Mouse (Mus musculus) forebrain, embryonic 10.5 days (tissue): ENCODE measurements around the gene Dus3l. TPM values are rescaled to one million over a fixed set of nuclear protein-coding genes. Genes with fewer than 3 reads are reported as not detected.

Experiments
- DNase-seq: peaks from one replicate; pipeline ENCODE4 v3.0.0-alpha.2; 2017; ENCODE audit warnings: low spot score; ENCODE audit errors: extremely low spot score
- H3K27ac ChIP-seq: fragments of 300-500 bp; sonication (generic); 2 replicates; pipeline ENCODE4 v1.5.1; 2016; ENCODE audit warnings: mild to moderate bottlenecking
- H3K27me3 ChIP-seq: fragments of 300-500 bp; sonication (generic); 2 replicates; pipeline ENCODE4 v1.6.1; 2016; ENCODE audit warnings: mild to moderate bottlenecking; ENCODE audit not compliant: poor library complexity, severe bottlenecking
- H3K36me3 ChIP-seq: fragments of 300-500 bp; sonication (generic); replicated peaks from 2 replicates; pipeline ENCODE4 v1.6.1; 2016; ENCODE audit warnings: mild to moderate bottlenecking, moderate library complexity
- H3K4me1 ChIP-seq: fragments of 300-500 bp; sonication (generic); 2 replicates; pipeline ENCODE4 v1.6.1; 2016
- H3K4me3 ChIP-seq: fragments of 300-500 bp; sonication (generic); 2 replicates; pipeline ENCODE4 v1.5.1; 2016; ENCODE audit warnings: mild to moderate bottlenecking, moderate library complexity
- H3K9me3 ChIP-seq: fragments of 300-500 bp; sonication (generic); 2 replicates; pipeline ENCODE4 v1.6.1; 2016; ENCODE audit warnings: mild to moderate bottlenecking, moderate library complexity
- WGBS: fragments of 180-500 bp; shearing (Covaris S2); methylation state at CpG from one replicate; pipeline ENCODE4 v1.1.7; 2016; 5-methylcytosine and 5-hydroxymethylcytosine counted together
- polyA plus RNA-seq: library from polyadenylated mRNA; unstranded; fragments of >200 nt; fragmentation: Nextera tagmentation; extraction: Ambion mirVana; gene quantifications from 2 replicates; pipeline ENCODE4 v1.2.1, GENCODE M21; 2016

Gene Dus3l
- polyA plus RNA-seq, 1 experiment from 2014 or later = 46.2 TPM

DNA sequence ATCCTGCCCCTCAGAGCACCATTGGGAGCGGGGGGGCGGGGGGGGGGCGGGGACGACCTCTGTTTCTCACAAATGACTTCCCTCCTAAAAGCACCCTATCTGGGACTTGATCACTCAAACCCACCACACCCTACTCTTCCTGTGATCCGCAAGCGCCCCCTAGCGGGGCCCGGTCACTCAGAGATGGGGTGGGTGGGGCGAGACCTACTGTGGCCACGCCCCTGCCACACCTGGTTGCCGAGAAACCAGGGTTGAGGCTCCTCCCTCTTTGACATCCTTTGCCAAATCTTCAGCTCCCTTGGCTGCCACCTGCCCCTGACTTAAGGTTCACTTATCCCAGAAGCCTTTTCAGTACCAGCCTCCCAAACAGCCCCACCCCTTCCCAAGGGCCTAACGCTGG, 6.4 kb upstream of the Dus3l start:
- peak; percentile 56 for DNase-seq
- Histone ChIP-seq H3K4me1 (peaks cover 64% of the 10 kb centered on the region), H3K27ac (0 out of 2 replicates have a peak overlapping the region, but pooled peaks have one; percentile 80), H3K36me3 (no peaks in the 10 kb centered on the region), H3K9me3 (no peaks in the 10 kb centered on the region), H3K27me3 (peaks cover 85% of the 10 kb centered on the region), H3K4me3 (peak overlapping the region; percentile 62)
- 2% methylated on average over 12 of the region's 12 CpGs for WGBS

DNA sequence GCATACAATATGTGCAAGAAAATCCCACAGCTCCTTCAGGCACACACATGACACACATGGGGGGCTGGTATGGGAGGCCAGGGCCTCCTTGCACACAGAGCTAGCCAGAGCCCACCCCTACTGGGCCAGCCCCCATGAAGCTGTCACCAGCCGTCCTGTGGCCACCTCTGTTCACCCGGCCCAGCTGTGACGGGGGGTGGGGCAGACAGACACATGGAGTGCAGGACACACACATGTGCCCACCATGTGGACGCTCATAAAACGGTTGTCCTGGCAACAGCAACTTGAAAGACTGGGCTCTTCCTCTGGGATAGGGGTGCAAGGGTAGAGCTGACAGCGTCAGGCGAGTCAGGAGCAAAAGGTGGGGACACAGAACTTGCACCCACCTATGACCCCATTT, 5.3 kb upstream of the Dus3l start:
- Histone ChIP-seq H3K27me3 (peaks cover 74% of the 10 kb centered on the region), H3K9me3 (no peaks in the 10 kb centered on the region), H3K4me1 (peaks cover 58% of the 10 kb centered on the region), H3K4me3 (no peak overlapping the region), H3K27ac (no peak overlapping the region), H3K36me3 (no peaks in the 10 kb centered on the region)
- no peak for DNase-seq
- WGBS = 68% methylated on average over 7 of the region's 7 CpGs

GRCm38 (mm10) chr17:56761077-56761476, 3.5 kb upstream of the Dus3l start:
- no peak for DNase-seq
- WGBS = 78% methylated on average over 3 of the region's 3 CpGs
- Histone ChIP-seq H3K9me3 (no peaks in the 10 kb centered on the region), H3K36me3 (no peaks in the 10 kb centered on the region), H3K4me3 (peak overlapping the region; percentile 53; the same call in 1 of the 2 replicates), H3K4me1 (peaks cover 62% of the 10 kb centered on the region), H3K27ac (peak overlapping the region; percentile 89; the same call in 1 of the 2 replicates), H3K27me3 (peaks cover 56% of the 10 kb centered on the region)

DNA sequence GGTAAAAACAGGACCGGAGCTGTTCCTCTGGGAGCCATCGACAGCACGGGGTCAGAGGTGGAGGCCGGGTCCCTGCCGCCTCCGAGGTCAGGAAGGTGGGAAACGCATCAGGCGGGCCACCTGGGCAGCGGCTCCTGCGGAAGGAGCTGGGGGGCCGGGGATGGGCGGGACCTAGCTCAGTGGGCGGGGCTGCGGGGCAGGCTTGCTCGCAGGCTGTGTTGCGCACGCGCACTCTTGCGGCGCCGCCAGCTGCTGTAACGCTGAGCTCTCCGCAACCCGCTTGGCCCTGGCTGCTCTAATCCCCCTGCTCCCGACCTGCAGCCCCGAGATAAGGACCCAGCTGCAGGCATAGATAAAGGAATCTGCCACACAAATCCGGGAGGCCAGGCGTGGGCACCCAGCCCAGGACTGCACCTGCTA, 2.6 kb upstream of the Dus3l start:
- under 1% methylated on average over 28 of the region's 28 CpGs for WGBS
- Histone ChIP-seq H3K4me3 (peak overlapping the region; percentile 53), H3K27me3 (peaks cover 47% of the 10 kb centered on the region), H3K27ac (peak overlapping the region; percentile 89), H3K4me1 (peaks cover 54% of the 10 kb centered on the region), H3K36me3 (peaks cover 7% of the 10 kb centered on the region), H3K9me3 (no peaks in the 10 kb centered on the region)
- DNase-seq = peak; percentile 88

DNA sequence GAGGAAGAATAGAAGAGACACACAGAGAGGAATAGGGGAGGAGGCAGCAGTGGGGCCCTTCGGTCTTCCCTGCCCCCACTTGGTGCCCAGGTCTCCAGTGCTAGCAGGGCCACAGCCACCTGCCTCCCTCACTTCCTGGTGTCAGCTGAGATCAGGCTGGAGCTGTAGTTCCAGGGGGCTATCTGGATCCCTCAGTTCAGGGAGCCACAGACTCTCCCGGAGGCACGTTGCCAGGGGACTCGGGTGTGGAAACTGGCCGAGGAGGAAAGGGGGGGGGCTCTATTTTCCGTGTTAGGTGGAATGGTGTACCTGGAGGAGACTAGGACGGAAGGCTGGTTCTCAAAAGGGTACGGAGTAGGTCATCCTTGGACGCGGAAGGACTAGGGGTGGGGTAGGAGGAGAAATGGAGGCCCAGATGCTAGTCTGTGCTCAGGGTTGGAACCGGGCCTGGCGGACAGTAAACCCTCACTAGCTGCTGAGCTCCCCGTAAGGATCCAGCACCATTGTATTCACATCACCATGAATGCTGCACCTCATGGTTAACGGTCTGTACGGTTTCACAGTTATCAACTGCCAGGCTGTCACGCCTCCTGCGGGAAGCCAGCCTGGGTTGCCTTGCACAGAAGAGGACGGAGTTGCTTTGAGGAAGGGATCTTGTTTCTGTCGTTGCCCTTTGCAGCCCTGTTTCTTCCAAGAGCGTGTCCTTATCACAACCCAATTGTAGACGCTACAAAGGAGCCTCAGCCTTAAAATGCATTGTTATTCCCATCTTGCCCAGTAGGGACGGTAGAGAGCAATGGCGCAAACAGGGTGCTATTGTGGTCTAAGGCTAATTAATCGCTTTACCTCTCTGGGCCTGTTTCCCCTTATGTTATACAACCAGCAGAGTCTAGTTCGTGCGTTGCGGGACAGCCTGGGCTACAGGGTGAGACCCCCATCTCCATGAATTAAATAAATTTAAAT, 1.5 kb upstream of the Dus3l start:
- Histone ChIP-seq H3K36me3 (peaks cover 17% of the 10 kb centered on the region), H3K27me3 (peaks cover 36% of the 10 kb centered on the region), H3K4me3 (peak overlapping the region; percentile 53), H3K27ac (peak overlapping the region; percentile 89), H3K4me1 (peaks cover 43% of the 10 kb centered on the region), H3K9me3 (no peaks in the 10 kb centered on the region)
- WGBS = 47% methylated on average over 27 of the region's 27 CpGs
- DNase-seq = peak; percentile 52

DNA sequence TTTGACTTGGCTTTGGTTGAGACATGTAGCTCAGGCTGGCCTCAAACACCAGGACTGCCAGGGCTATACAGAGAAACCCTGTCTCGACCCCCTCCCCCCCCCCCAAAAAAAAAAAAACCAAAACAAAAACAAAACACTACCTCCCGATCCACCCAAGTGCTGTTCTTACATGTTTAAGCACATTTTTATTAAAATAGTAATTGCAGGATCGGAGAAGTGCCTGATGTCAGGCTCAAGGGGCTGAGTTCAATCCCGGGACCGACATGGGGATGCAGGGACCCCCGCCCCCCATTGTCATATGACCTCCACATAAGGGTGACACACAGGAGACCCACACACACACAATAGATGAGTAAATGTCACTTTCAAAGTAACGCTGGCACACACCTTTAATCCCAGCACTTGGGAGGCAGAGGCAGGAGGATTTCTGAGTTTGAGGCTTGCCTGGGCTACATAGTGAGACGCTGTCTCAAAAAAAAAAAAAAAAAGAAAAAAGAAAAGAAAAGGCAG, 761 bp upstream of the Dus3l start:
- Histone ChIP-seq H3K27me3 (peaks cover 29% of the 10 kb centered on the region), H3K4me1 (peaks cover 38% of the 10 kb centered on the region), H3K27ac (peak overlapping the region; percentile 98), H3K4me3 (peak overlapping the region; percentile 86), H3K9me3 (no peaks in the 10 kb centered on the region), H3K36me3 (peaks cover 25% of the 10 kb centered on the region)
- DNase-seq = no peak
- WGBS = 79% methylated on average over 8 of the region's 8 CpGs

DNA sequence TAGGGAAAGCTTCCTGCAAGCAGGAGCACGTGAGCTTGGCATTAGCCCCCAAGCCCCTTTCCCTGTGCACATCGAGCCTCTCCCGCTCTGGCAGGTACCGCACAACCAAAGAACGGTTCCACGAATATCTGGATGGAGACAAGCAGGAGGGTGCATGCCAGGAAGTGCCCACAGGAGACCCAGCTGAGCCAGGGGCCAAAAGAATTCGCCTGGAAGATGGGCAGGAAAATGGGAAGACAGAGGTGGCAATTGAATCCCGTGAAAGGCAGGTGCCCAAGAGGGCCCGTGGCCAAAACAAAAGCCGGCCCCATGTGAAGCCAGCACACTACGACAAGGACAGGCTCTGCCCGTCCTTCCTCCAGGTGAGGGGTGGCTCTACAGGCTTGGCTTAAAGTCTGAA, 874 bp downstream of the Dus3l start:
- no peak for DNase-seq
- Histone ChIP-seq H3K27me3 (peaks cover 12% of the 10 kb centered on the region), H3K27ac (peak overlapping the region; percentile 98), H3K4me3 (peak overlapping the region; percentile 86), H3K36me3 (peaks cover 41% of the 10 kb centered on the region), H3K4me1 (peaks cover 33% of the 10 kb centered on the region), H3K9me3 (no peaks in the 10 kb centered on the region)
- WGBS = 60% methylated on average over 12 of the region's 12 CpGs

DNA sequence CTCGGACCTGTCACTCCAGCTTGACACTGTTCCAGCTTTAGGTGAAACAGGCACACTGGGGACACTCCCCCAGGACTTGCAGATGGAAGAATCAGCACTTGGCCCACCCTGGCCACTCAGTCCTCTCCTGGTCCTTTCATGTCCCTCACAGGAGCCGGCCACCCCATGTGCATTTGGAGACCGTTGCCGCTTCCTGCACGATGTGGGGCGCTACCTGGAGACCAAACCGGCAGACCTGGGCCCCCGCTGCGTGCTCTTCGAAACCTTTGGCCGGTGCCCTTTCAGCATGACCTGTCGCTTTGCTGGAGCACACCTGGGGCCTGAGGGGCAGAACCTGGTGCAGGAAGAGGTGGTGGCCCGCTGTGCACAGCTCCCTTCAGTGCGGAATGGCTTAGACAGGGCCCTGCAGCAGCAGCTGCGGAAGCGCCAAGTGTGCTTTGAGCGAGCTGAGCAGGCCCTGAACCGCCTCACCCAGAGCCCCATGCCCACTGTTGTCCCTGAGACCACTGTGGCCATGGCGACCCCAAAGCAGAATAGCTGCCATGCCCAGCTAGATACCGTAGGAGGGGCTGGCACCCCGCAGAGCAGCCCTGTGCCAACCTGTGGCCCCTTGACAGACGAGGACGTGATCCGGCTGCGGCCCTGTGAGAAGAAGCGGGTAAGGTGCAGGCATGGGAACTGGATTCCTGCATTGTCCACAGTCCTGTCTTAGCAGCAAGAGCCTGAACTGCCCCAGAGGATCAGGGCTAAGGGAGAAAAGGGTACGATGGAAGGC, 2.3 kb downstream of the Dus3l start:
- H3K36me3 ChIP-seq = peaks cover 54% of the 10 kb centered on the region
- H3K4me3 ChIP-seq = no peak overlapping the region
- no peaks in the 10 kb centered on the region for H3K27me3 ChIP-seq
- peaks cover 28% of the 10 kb centered on the region for H3K4me1 ChIP-seq
- H3K9me3 ChIP-seq = no peaks in the 10 kb centered on the region
- H3K27ac ChIP-seq = no peak overlapping the region
- no peak for DNase-seq
- 93% methylated on average over 27 of the region's 27 CpGs for WGBS

DNA sequence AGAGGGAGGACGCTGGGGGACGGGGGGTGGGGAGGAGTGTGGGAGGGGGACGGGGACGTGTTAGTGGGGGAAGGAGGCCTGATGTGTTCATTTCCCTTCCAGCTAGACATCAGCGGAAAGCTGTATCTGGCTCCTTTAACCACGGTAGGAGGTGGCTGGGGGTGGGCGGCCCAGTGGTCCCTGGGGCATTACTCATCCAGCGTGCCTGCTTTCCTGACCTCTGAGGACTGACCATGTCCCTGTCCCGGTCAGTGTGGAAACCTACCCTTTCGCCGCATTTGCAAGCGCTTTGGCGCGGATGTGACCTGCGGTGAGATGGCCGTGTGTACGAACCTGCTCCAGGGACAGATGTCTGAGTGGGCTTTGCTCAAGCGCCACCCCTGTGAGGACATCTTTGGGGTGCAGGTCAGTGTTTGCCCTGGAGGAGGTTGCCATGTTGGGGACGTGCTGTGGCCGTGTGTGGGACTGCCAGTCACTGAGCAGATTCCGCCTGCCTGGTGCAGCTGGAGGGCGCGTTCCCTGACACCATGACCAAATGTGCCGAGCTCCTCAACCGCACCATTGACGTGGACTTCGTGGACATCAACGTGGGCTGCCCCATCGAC, 3.1 kb downstream of the Dus3l start:
- no peak for DNase-seq
- 94% methylated on average over 29 of the region's 29 CpGs for WGBS
- H3K36me3 ChIP-seq = peaks cover 54% of the 10 kb centered on the region
- no peaks in the 10 kb centered on the region for H3K27me3 ChIP-seq
- peak overlapping the region; percentile 2; the same call in 1 of the 2 replicates for H3K4me3 ChIP-seq
- H3K4me1 ChIP-seq = peaks cover 20% of the 10 kb centered on the region
- no peaks in the 10 kb centered on the region for H3K9me3 ChIP-seq
- no peak overlapping the region for H3K27ac ChIP-seq

- WGBS = 94% methylated on average over 11 of the region's 11 CpGs
- H3K4me3 ChIP-seq = no peak overlapping the region
Observed at GRCm38 (mm10) chr17:56768941-56769340, 4.4 kb downstream of the Dus3l start.

GRCm38 (mm10) chr17:56769950-56770349, 5.4 kb downstream of the Dus3l start, which contains the start of gene Prr22:
Gene Prr22 (plus strand): TSS chr17:56770250.
- WGBS = 93% methylated on average over 5 of the region's 5 CpGs
- H3K9me3 ChIP-seq = no peaks in the 10 kb centered on the region
- DNase-seq = no peak
- no peaks in the 10 kb centered on the region for H3K27me3 ChIP-seq
- H3K4me3 ChIP-seq = no peak within 1 kb of the TSS
- H3K36me3 ChIP-seq = peaks cover 54% of the 10 kb centered on the region
- peaks cover 8% of the 10 kb centered on the region for H3K4me1 ChIP-seq
- no peak within 1 kb of the TSS for H3K27ac ChIP-seq

More at GRCm38 (mm10) chr17:56768941-56769340, 4.4 kb downstream of the Dus3l start:
- no peaks in the 10 kb centered on the region for H3K9me3 ChIP-seq
- peaks cover 54% of the 10 kb centered on the region for H3K36me3 ChIP-seq
- H3K27ac ChIP-seq = no peak overlapping the region
- DNase-seq = no peak
- peaks cover 12% of the 10 kb centered on the region for H3K4me1 ChIP-seq
- H3K27me3 ChIP-seq = no peaks in the 10 kb centered on the region

DNA sequence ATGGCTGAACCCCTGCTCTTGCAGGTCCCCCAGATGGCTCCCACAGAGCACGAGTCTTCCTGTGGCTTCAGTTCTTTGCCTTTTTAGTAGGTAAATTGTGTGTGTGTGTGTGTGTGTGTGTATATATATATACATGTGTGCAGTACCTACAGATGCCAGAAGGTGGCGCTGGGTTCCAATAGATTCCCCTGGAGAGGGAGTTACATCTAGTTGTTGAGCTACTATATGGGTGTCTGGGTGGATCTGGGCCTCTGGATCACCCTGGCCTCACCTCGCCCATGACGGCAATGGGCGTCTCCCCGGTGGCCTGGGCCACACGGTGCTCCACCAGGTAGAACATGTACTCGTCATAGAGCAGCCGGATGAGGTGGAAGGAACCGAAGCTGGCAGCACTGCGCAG, 13.0 kb downstream of the Dus3l start:
- H3K9me3 ChIP-seq = peaks cover 10% of the 10 kb centered on the region
- peaks cover 40% of the 10 kb centered on the region for H3K36me3 ChIP-seq
- DNase-seq = no peak
- H3K4me3 ChIP-seq = no peak overlapping the region
- no peaks in the 10 kb centered on the region for H3K27me3 ChIP-seq
- H3K27ac ChIP-seq = no peak overlapping the region
- WGBS = 90% methylated on average over 11 of the region's 11 CpGs
- H3K4me1 ChIP-seq = peaks cover 14% of the 10 kb centered on the region
